ENCODE assay signal across 9 mouse cellular contexts in the genomic region with DNA sequence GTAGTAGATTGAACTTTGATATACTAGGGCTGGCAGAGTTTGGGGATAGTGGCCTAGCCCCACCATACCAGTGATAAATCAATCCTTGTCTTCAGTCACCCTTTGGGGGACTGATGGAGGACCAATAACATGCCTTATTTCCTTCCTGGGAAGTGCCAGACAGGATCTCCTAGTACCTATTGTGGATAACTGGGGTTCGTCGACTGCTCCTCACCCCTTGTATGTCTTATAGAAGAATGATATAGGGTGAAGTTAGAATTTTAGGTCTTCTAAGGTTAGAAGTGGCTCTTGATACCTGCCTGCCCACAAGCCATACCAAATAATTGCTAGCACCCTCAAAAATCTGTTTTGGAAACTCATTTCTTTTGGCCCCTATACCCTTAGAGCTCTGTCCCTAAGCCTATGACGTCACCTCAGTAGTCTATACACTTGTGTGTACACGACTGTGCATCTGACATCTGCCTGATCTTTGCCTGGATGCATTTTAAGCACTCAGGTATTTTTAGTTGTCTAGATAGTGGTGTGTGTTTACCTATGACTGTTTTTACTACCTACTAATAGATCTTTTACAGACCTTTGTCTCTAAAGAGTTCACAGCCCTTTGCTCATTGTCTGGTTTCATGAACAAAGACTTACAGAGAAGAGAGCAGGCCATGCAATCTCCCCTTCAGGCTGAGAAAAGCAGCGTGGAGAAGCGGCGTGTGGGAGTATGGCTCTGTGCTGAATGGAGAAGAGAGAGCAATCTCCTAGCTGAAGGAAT. TPM values are rescaled to one million over a fixed set of nuclear protein-coding genes. Genes with fewer than 3 reads are reported as not detected.
A peak's percentile ranks its signal among the peaks of the same experiment; 100 is the strongest.
DNase-seq lines count a peak whose midpoint lies in the region; ATAC-seq lines count a peak whose summit lies in the region.
"Had no signal": no experiment of that assay in that cellular context is flagged by ENCODE, and none has a peak within 500 bp of the region (broad histone marks: within the 10 kb centered on the region; RNA-seq: fewer than 3 reads in every experiment).

No protein-coding gene starts in this region.

- H3K4me3 ChIP-seq in liver, embryonic 16.5 days (ENCODE audit: low read depth, low read length), result no peak overlapping the region
- no peak overlapping the region for H3K4me3 ChIP-seq in liver, embryonic 11.5 days (ENCODE audit: low read depth, low read length)
- H3K4me3 ChIP-seq in embryonic facial prominence, embryonic 14.5 days (ENCODE audit: low read depth, low read length), result no peak overlapping the region
- H3K4me3 ChIP-seq in hindbrain, embryonic 14.5 days (replicated peaks; ENCODE audit: low read length), result no peak overlapping the region
- H3K4me3 ChIP-seq in neural tube, embryonic 13.5 days, result no peak overlapping the region
- H3K4me3 ChIP-seq: limb, embryonic 12.5 days had no signal

- H3K4me1 ChIP-seq in liver, embryonic 16.5 days (ENCODE audit: control insufficient read depth, low read depth, low read length), result peaks cover 13% of the 10 kb centered on the region
- H3K4me1 ChIP-seq in liver, embryonic 11.5 days (replicated peaks; ENCODE audit: control insufficient read depth, insufficient read depth, low read length), result peaks cover 3% of the 10 kb centered on the region; the same call in 1 of the 2 replicates
- H3K4me1 ChIP-seq in embryonic facial prominence, embryonic 14.5 days (ENCODE audit: control insufficient read depth, insufficient read depth, low read length), result peaks cover 26% of the 10 kb centered on the region
- H3K4me1 ChIP-seq in hindbrain, embryonic 14.5 days (replicated peaks; ENCODE audit: control insufficient read depth, insufficient read depth, low read length), result peaks cover 72% of the 10 kb centered on the region
- H3K4me1 ChIP-seq in neural tube, embryonic 13.5 days (replicated peaks), result peaks cover 94% of the 10 kb centered on the region

- H3K27ac ChIP-seq in liver, embryonic 16.5 days (ENCODE audit: low read length), result no peak overlapping the region
- H3K27ac ChIP-seq in liver, embryonic 11.5 days (ENCODE audit: low read depth, low read length), result no peak overlapping the region
- H3K27ac ChIP-seq in embryonic facial prominence, embryonic 14.5 days (replicated peaks; ENCODE audit: low read depth, low read length), result peak overlapping the region; percentile 75
- H3K27ac ChIP-seq in hindbrain, embryonic 14.5 days, result peak overlapping the region; percentile 94
- H3K27ac ChIP-seq in neural tube, embryonic 13.5 days (replicated peaks), result peak overlapping the region; percentile 94
- H3K27ac ChIP-seq: limb, embryonic 12.5 days had no signal

- no peak for DNase-seq in liver, embryonic 11.5 days (ENCODE audit: low spot score)
- no peak for DNase-seq in embryonic facial prominence, embryonic 14.5 days (ENCODE audit: low spot score)
- DNase-seq in hindbrain, embryonic 14.5 days (ENCODE audit: low spot score), result peak; percentile 44
- DNase-seq in left cerebral cortex, adult 8-10 months (ENCODE audit: low spot score in 2 of 2), result no peak
- DNase-seq in urinary bladder, postnatal 10 days (ENCODE audit: low spot score), result no peak
- no peak for DNase-seq in ovary, postnatal 14 days (ENCODE audit: low spot score)

- no peaks in the 10 kb centered on the region for H3K9me3 ChIP-seq in liver, embryonic 16.5 days (replicated peaks; ENCODE audit: control insufficient read depth, low read length)
- H3K9me3 ChIP-seq in liver, embryonic 11.5 days (ENCODE audit: control insufficient read depth, low read length), result no peaks in the 10 kb centered on the region
- H3K9me3 ChIP-seq in embryonic facial prominence, embryonic 14.5 days (ENCODE audit: control insufficient read depth, low read length), result no peaks in the 10 kb centered on the region
- no peaks in the 10 kb centered on the region for H3K9me3 ChIP-seq in hindbrain, embryonic 14.5 days (ENCODE audit: control insufficient read depth, low read length)
- H3K9me3 ChIP-seq in neural tube, embryonic 13.5 days, result no peaks in the 10 kb centered on the region
- H3K9me3 ChIP-seq: limb, embryonic 12.5 days had no signal

- H3K4me2 ChIP-seq in liver, embryonic 16.5 days (ENCODE audit: low read depth, low read length), result no peak overlapping the region
- no peak overlapping the region for H3K4me2 ChIP-seq in liver, embryonic 11.5 days
- no peak overlapping the region for H3K4me2 ChIP-seq in embryonic facial prominence, embryonic 14.5 days (ENCODE audit: low read depth, low read length)
- peak overlapping the region; percentile 16; the same call in 1 of the 2 replicates for H3K4me2 ChIP-seq in hindbrain, embryonic 14.5 days (replicated peaks)
- H3K4me2 ChIP-seq in neural tube, embryonic 13.5 days, result peak overlapping the region; percentile 14
- H3K4me2 ChIP-seq: limb, embryonic 12.5 days had no signal

- H3K27me3 ChIP-seq in liver, embryonic 16.5 days (ENCODE audit: control insufficient read depth, insufficient read depth, low read depth, low read length), result peaks cover 6% of the 10 kb centered on the region
- peaks cover 8% of the 10 kb centered on the region for H3K27me3 ChIP-seq in liver, embryonic 11.5 days (replicated peaks; ENCODE audit: control insufficient read depth, insufficient read depth, low read length)
- peaks cover 10% of the 10 kb centered on the region for H3K27me3 ChIP-seq in embryonic facial prominence, embryonic 14.5 days (replicated peaks; ENCODE audit: control insufficient read depth, insufficient read depth, low read length)
- H3K27me3 ChIP-seq in hindbrain, embryonic 14.5 days (ENCODE audit: control insufficient read depth, insufficient read depth, low read length), result no peaks in the 10 kb centered on the region
- no peaks in the 10 kb centered on the region for H3K27me3 ChIP-seq in neural tube, embryonic 13.5 days

- peak; percentile 20; the same call in 1 of the 2 replicates for ATAC-seq in liver, embryonic 16.5 days (ENCODE audit: low read depth)
- no peak for ATAC-seq in liver, embryonic 11.5 days (replicated peaks; ENCODE audit: low FRiP score)
- no peak for ATAC-seq in embryonic facial prominence, embryonic 14.5 days (ENCODE audit: low read depth)
- ATAC-seq in hindbrain, embryonic 14.5 days (ENCODE audit: low FRiP score), result no peak
- no peak for ATAC-seq in neural tube, embryonic 13.5 days (ENCODE audit: low read depth)

- H3K36me3 ChIP-seq in liver, embryonic 16.5 days (ENCODE audit: control insufficient read depth, insufficient read depth), result no peaks in the 10 kb centered on the region
- no peaks in the 10 kb centered on the region for H3K36me3 ChIP-seq in liver, embryonic 11.5 days (ENCODE audit: control insufficient read depth, insufficient read depth, low read length)
- H3K36me3 ChIP-seq in embryonic facial prominence, embryonic 14.5 days (ENCODE audit: control insufficient read depth, insufficient read depth, low read length), result no peaks in the 10 kb centered on the region
- H3K36me3 ChIP-seq in hindbrain, embryonic 14.5 days (replicated peaks; ENCODE audit: control insufficient read depth, insufficient read depth), result no peaks in the 10 kb centered on the region
- H3K36me3 ChIP-seq in neural tube, embryonic 13.5 days, result no peaks in the 10 kb centered on the region
- H3K36me3 ChIP-seq: limb, embryonic 12.5 days had no signal

- WGBS in liver, embryonic 16.5 days (ENCODE audit: insufficient replicate concordance), result 54% methylated on average over 7 of the region's 7 CpGs
- WGBS in liver, embryonic 11.5 days, result 73% methylated on average over 7 of the region's 7 CpGs
- WGBS in embryonic facial prominence, embryonic 14.5 days, result 60% methylated on average over 7 of the region's 7 CpGs
- 31% methylated on average over 7 of the region's 7 CpGs for WGBS in hindbrain, embryonic 14.5 days
- 29% methylated on average over 7 of the region's 7 CpGs for WGBS in neural tube, embryonic 13.5 days

- H3K9ac ChIP-seq in liver, embryonic 16.5 days (ENCODE audit: low read depth, low read length), result no peak overlapping the region
- no peak overlapping the region for H3K9ac ChIP-seq in liver, embryonic 11.5 days (ENCODE audit: low read depth, low read length)
- no peak overlapping the region for H3K9ac ChIP-seq in embryonic facial prominence, embryonic 14.5 days (ENCODE audit: low read depth, low read length)
- H3K9ac ChIP-seq in hindbrain, embryonic 14.5 days, result peak overlapping the region; percentile 55
- peak overlapping the region; percentile 57 for H3K9ac ChIP-seq in neural tube, embryonic 13.5 days
- H3K9ac ChIP-seq: limb, embryonic 12.5 days had no signal

RNA-seq across cellular contexts. Expression of gene Nuak2, which starts 6.1 kb away (rescaled TPM):
- 3.2 and 3.6 TPM in 2 replicates for polyA plus RNA-seq in liver, embryonic 16.5 days (2015; fragmentation: Nextera tagmentation; extraction: Ambion mirVana)
- polyA plus RNA-seq in liver, embryonic 11.5 days (2014; fragmentation: Nextera tagmentation; extraction: Ambion mirVana), result 1.2 and 2.0 TPM in 2 replicates
- 5.2 and 6.1 TPM in 2 replicates for polyA plus RNA-seq in embryonic facial prominence, embryonic 14.5 days (2014; fragmentation: Nextera tagmentation; extraction: Ambion mirVana)
- 10.7 and 14.0 TPM in 2 replicates for polyA plus RNA-seq in hindbrain, embryonic 14.5 days (2014; fragmentation: Nextera tagmentation; extraction: Ambion mirVana)
- 9.0 and 10.5 TPM in 2 replicates for polyA plus RNA-seq in neural tube, embryonic 13.5 days (2015; fragmentation: Nextera tagmentation; extraction: Ambion mirVana)
- 1 to 10 TPM in 3 of 4 experiments, under 1 TPM in 1; 0.81 to 1.7 (median 1.3) TPM for total RNA-seq in left cerebral cortex, adult 8-10 months (2022)

RNA-seq across cellular contexts. Expression of gene Klhdc8a, which starts 23.6 kb away (rescaled TPM):
- 0.06 and 0.11 TPM in 2 replicates for polyA plus RNA-seq in liver, embryonic 16.5 days (2015; fragmentation: Nextera tagmentation; extraction: Ambion mirVana)
- 0.05 TPM in 1 of 2 replicates, not detected in the other for polyA plus RNA-seq in liver, embryonic 11.5 days (2014; fragmentation: Nextera tagmentation; extraction: Ambion mirVana)
- polyA plus RNA-seq in embryonic facial prominence, embryonic 14.5 days (2014; fragmentation: Nextera tagmentation; extraction: Ambion mirVana), result 0.52 and 0.70 TPM in 2 replicates
- polyA plus RNA-seq in hindbrain, embryonic 14.5 days (2014; fragmentation: Nextera tagmentation; extraction: Ambion mirVana), result 8.5 and 10.4 TPM in 2 replicates
- 4.6 and 6.1 TPM in 2 replicates for polyA plus RNA-seq in neural tube, embryonic 13.5 days (2015; fragmentation: Nextera tagmentation; extraction: Ambion mirVana)
- 10 to 100 TPM; 12.3 to 15.1 (median 13.6) TPM for total RNA-seq in left cerebral cortex, adult 8-10 months (2022)

Comparison
In these comparisons a context has a peak if more than half of its experiments do, and no peak if none do; other contexts are left out.
1. H3K27ac ChIP-seq: peak in embryonic facial prominence, embryonic 14.5 days (single experiment), hindbrain, embryonic 14.5 days (single experiment) and neural tube, embryonic 13.5 days (single experiment); none in liver, embryonic 16.5 days (single experiment) and liver, embryonic 11.5 days (single experiment).
2. H3K4me2 ChIP-seq: peak in hindbrain, embryonic 14.5 days (single experiment) and neural tube, embryonic 13.5 days (single experiment); none in liver, embryonic 16.5 days (single experiment), liver, embryonic 11.5 days (single experiment) and embryonic facial prominence, embryonic 14.5 days (single experiment).
3. H3K9ac ChIP-seq: peak in hindbrain, embryonic 14.5 days (single experiment) and neural tube, embryonic 13.5 days (single experiment); none in liver, embryonic 16.5 days (single experiment), liver, embryonic 11.5 days (single experiment) and embryonic facial prominence, embryonic 14.5 days (single experiment).